8 mouse cellular contexts compared by ENCODE assay signal in genomic region chr17:28799291-28800160, GRCm38 (mm10). TPM values are rescaled to one million over a fixed set of nuclear protein-coding genes. Genes with fewer than 3 reads are reported as not detected.
DNase-seq lines count a peak whose midpoint lies in the region; ATAC-seq and TF ChIP-seq lines count a peak whose summit lies in the region.

No protein-coding gene starts in this region.

- H3K36me3 ChIP-seq in kidney, embryonic 14.5 days (ENCODE audit: control insufficient read depth, insufficient read depth, low read length), result no peaks in the 10 kb centered on the region; the same call in 1 of the 2 replicates
- no peaks in the 10 kb centered on the region for H3K36me3 ChIP-seq in hindbrain, embryonic 12.5 days
- no peaks in the 10 kb centered on the region for H3K36me3 ChIP-seq in lung, postnatal 0 days (ENCODE audit: insufficient read depth, low read length)

- H3K27me3 ChIP-seq in kidney, embryonic 14.5 days (ENCODE audit: control insufficient read depth, insufficient read depth, low read length), result no peaks in the 10 kb centered on the region
- H3K27me3 ChIP-seq in hindbrain, embryonic 12.5 days, result no peaks in the 10 kb centered on the region
- no peaks in the 10 kb centered on the region for H3K27me3 ChIP-seq in lung, postnatal 0 days (replicated peaks; ENCODE audit: insufficient read depth, low read length)

- ATAC-seq in kidney, embryonic 14.5 days (ENCODE audit: low FRiP score, low TSS enrichment), result no peak
- no peak for ATAC-seq in hindbrain, embryonic 12.5 days (ENCODE audit: low FRiP score)
- ATAC-seq in lung, postnatal 0 days, result no peak

- H3K4me1 ChIP-seq in kidney, embryonic 14.5 days (ENCODE audit: control insufficient read depth, insufficient read depth, low read length), result peaks cover 13% of the 10 kb centered on the region; the same call in 1 of the 2 replicates
- peaks cover 27% of the 10 kb centered on the region for H3K4me1 ChIP-seq in hindbrain, embryonic 12.5 days
- H3K4me1 ChIP-seq in lung, postnatal 0 days (ENCODE audit: insufficient read depth, low read depth, low read length), result 0 out of 2 replicates have a peak, but pooled peaks cover 13% of the 10 kb centered on the region

- peak overlapping the region; percentile 96; the same call in 1 of the 2 replicates for H3K27ac ChIP-seq in kidney, embryonic 14.5 days (ENCODE audit: low read depth, low read length)
- no peak overlapping the region; the same call in 1 of the 2 replicates for H3K27ac ChIP-seq in hindbrain, embryonic 12.5 days
- peak overlapping the region; percentile 99; the same call in 1 of the 2 replicates for H3K27ac ChIP-seq in lung, postnatal 0 days (ENCODE audit: low read length)

- TF ChIP-seq CTCF in lung, postnatal 0 days (IDR thresholded peaks at IDR 0.05), result no peak

- intact Hi-C loops in left cerebral cortex, postnatal 36 days (cut with DNase I), result loop anchor here (5.0 kb wide), 1 partner anchor 37 kb away; no protein-coding TSS in a partner anchor

- no peak for DNase-seq in kidney, postnatal 14 days
- DNase-seq in brain, adult 2 months (ENCODE audit: low read depth, low spot score), result peak; percentile 27
- DNase-seq in lung, postnatal 0 days (ENCODE audit: low spot score), result peak; percentile 62
- DNase-seq in urinary bladder, postnatal 25 days (ENCODE audit: low spot score), result no peak
- no peak for DNase-seq in left cerebral cortex, postnatal 36 days (ENCODE audit: low spot score in 2 of 2)
- DNase-seq in adrenal gland, postnatal 4 days (ENCODE audit: low spot score in 2 of 2), result no peak

- WGBS in kidney, embryonic 14.5 days, result 7% methylated on average over 14 of the region's 14 CpGs
- WGBS in hindbrain, embryonic 12.5 days, result 18% methylated on average over 14 of the region's 14 CpGs
- 5% methylated on average over 14 of the region's 14 CpGs for WGBS in lung, postnatal 0 days

- H3K4me2 ChIP-seq in kidney, embryonic 14.5 days (replicated peaks; ENCODE audit: low read depth, low read length), result peak overlapping the region; percentile 99
- peak overlapping the region; percentile 98 for H3K4me2 ChIP-seq in hindbrain, embryonic 12.5 days (replicated peaks)
- peak overlapping the region; percentile 97 for H3K4me2 ChIP-seq in lung, postnatal 0 days (replicated peaks; ENCODE audit: low read depth, low read length)

- TF ChIP-seq EP300 in lung, postnatal 0 days (IDR thresholded peaks at IDR 0.05), result no peak

- H3K9ac ChIP-seq in kidney, embryonic 14.5 days (ENCODE audit: low read depth, low read length), result peak overlapping the region; percentile 1; the same call in 1 of the 2 replicates
- H3K9ac ChIP-seq in hindbrain, embryonic 12.5 days, result peak overlapping the region; percentile 100
- H3K9ac ChIP-seq in lung, postnatal 0 days (replicated peaks; ENCODE audit: low read depth), result no peak overlapping the region

- H3K4me3 ChIP-seq in kidney, embryonic 14.5 days (ENCODE audit: low read length), result peak overlapping the region; percentile 84
- H3K4me3 ChIP-seq in hindbrain, embryonic 12.5 days, result peak overlapping the region; percentile 94
- H3K4me3 ChIP-seq in lung, postnatal 0 days (ENCODE audit: low read depth, low read length), result peak overlapping the region; percentile 12; the same call in 1 of the 2 replicates

- H3K9me3 ChIP-seq in kidney, embryonic 14.5 days (ENCODE audit: control insufficient read depth, low read length), result peaks cover 6% of the 10 kb centered on the region; the same call in 1 of the 2 replicates
- H3K9me3 ChIP-seq in hindbrain, embryonic 12.5 days (replicated peaks), result no peaks in the 10 kb centered on the region
- H3K9me3 ChIP-seq in lung, postnatal 0 days (ENCODE audit: low read length), result no peaks in the 10 kb centered on the region

RNA-seq across cellular contexts. Expression of gene Brpf3, which starts 1.4 kb away (rescaled TPM):
- polyA plus RNA-seq in kidney, embryonic 14.5 days (2014; fragmentation: Nextera tagmentation; extraction: Ambion mirVana), result 10.2 and 16.2 TPM in 2 replicates
- polyA plus RNA-seq in hindbrain, embryonic 12.5 days (2016; fragmentation: Nextera tagmentation; extraction: Ambion mirVana), result 13.0 and 13.8 TPM in 2 replicates
- polyA plus RNA-seq in lung, postnatal 0 days (2015; fragmentation: Nextera tagmentation; extraction: Ambion mirVana), result 6.0 and 6.2 TPM in 2 replicates
- 10 to 100 TPM; 44.2 to 54.7 TPM for total RNA-seq in left cerebral cortex, postnatal 36 days (2021)
- total RNA-seq in adrenal gland, postnatal 4 days (2021), result 10 to 100 TPM; 81.7 to 89.0 TPM

RNA-seq across cellular contexts. Expression of gene Mapk13, which starts 30.4 kb away (rescaled TPM):
- 31.5 and 44.6 TPM in 2 replicates for polyA plus RNA-seq in kidney, embryonic 14.5 days (2014; fragmentation: Nextera tagmentation; extraction: Ambion mirVana)
- 4.2 and 6.5 TPM in 2 replicates for polyA plus RNA-seq in hindbrain, embryonic 12.5 days (2016; fragmentation: Nextera tagmentation; extraction: Ambion mirVana)
- polyA plus RNA-seq in lung, postnatal 0 days (2015; fragmentation: Nextera tagmentation; extraction: Ambion mirVana), result 46.7 and 46.9 TPM in 2 replicates
- 1 to 10 TPM; 1.1 to 1.5 TPM for total RNA-seq in left cerebral cortex, postnatal 36 days (2021)
- total RNA-seq in adrenal gland, postnatal 4 days (2021), result 10 to 100 TPM; 72.1 to 75.4 TPM

RNA-seq across cellular contexts. Expression of gene Pnpla1, which starts 58.7 kb away (rescaled TPM):
- polyA plus RNA-seq in kidney, embryonic 14.5 days (2014; fragmentation: Nextera tagmentation; extraction: Ambion mirVana), result not detected in 2 replicates
- not detected in 2 replicates for polyA plus RNA-seq in hindbrain, embryonic 12.5 days (2016; fragmentation: Nextera tagmentation; extraction: Ambion mirVana)
- 0.04 TPM in 1 of 2 replicates, not detected in the other for polyA plus RNA-seq in lung, postnatal 0 days (2015; fragmentation: Nextera tagmentation; extraction: Ambion mirVana)
- total RNA-seq in left cerebral cortex, postnatal 36 days (2021), result 1 to 10 TPM in 1 of 2 experiments, under 1 TPM in 1; 0.66 to 1.4 TPM
- under 1 TPM; 0.06 to 0.11 TPM for total RNA-seq in adrenal gland, postnatal 4 days (2021)

Comparison
In these comparisons a context has a peak if more than half of its experiments do, and no peak if none do; other contexts are left out.
1. H3K4me3 ChIP-seq: peak in every context shown above with its lines; median percentile 94 in hindbrain, embryonic 12.5 days; 84 in kidney, embryonic 14.5 days; 12 in lung, postnatal 0 days.
2. DNase-seq: peak in brain, adult 2 months (single experiment) and lung, postnatal 0 days (single experiment); none in kidney, postnatal 14 days (single experiment), urinary bladder, postnatal 25 days (single experiment), left cerebral cortex, postnatal 36 days (0 of 2) and adrenal gland, postnatal 4 days (0 of 2).
3. Peak in every context shown above with its lines, with median percentiles within 50 percentile points of each other: H3K4me2 ChIP-seq.